Mouse (Mus musculus): ENCODE measurements at regions not wholly inside any gene's neighbourhood (a gene's known extent, or its start where the extent isn't known, plus 50 kb on each side); places are given as distances from the start of the nearest gene placed in this dataset.
A peak's percentile ranks its signal among the peaks of the same experiment; 100 is the strongest.

GRCm38 (mm10) chr7:39659597-39659996, 142.0 kb downstream of the Zfp619 start:
- intact Hi-C loops (cut with DNase I): loop anchor here (10.0 kb wide), 1 partner anchor 1845 kb away; no protein-coding TSS in a partner anchor
- WGBS: 11% methylated on average over 5 of the region's 5 CpGs
- no peak overlapping the region for H3K27ac ChIP-seq
- peaks cover 2% of the 10 kb centered on the region; the same call in 1 of the 2 replicates for H3K4me1 ChIP-seq (ENCODE audit: control insufficient read depth, insufficient read depth, low read length)
- H3K36me3 ChIP-seq (ENCODE audit: control insufficient read depth, insufficient read depth, low read length): no peaks in the 10 kb centered on the region
- no peak overlapping the region for H3K9ac ChIP-seq (ENCODE audit: low read depth, low read length)
- no peaks in the 10 kb centered on the region for H3K79me2 ChIP-seq (replicated peaks; ENCODE audit: control insufficient read depth, insufficient read depth, low read length)
- H3K27me3 ChIP-seq (ENCODE audit: control insufficient read depth, insufficient read depth, low read length): no peaks in the 10 kb centered on the region
- TF ChIP-seq EP300 (IDR thresholded peaks at IDR 0.05; ENCODE audit: insufficient read depth, low read depth, low read length) (no peak), CTCF (IDR thresholded peaks at IDR 0.05) (no peak), POLR2A (IDR thresholded peaks at IDR 0.05; ENCODE audit: insufficient read depth, low read depth, low read length) (no peak)
- no peak overlapping the region for H3K4me3 ChIP-seq
- DNase-seq: peak; percentile 29 to 51

- WGBS: 67% methylated on average over 8 of the region's 8 CpGs
- intact Hi-C loops (cut with DNase I): no loop called here
- no peak for DNase-seq
Observed at GRCm38 (mm10) chr7:39675124-39675846, 157.7 kb downstream of the Zfp619 start.

GRCm38 (mm10) chr7:39675847-39676238, 158.3 kb downstream of the Zfp619 start:
- WGBS: 84% methylated on average over 1 of the region's 1 CpGs

More at GRCm38 (mm10) chr7:39675124-39675846, 157.7 kb downstream of the Zfp619 start:
- Histone ChIP-seq H3K4me1 (ENCODE audit: control insufficient read depth, insufficient read depth, low read length) (no peaks in the 10 kb centered on the region), H3K9ac (ENCODE audit: low read depth, low read length) (no peak overlapping the region), H3K27ac (no peak overlapping the region), H3K27me3 (ENCODE audit: control insufficient read depth, insufficient read depth, low read length) (no peaks in the 10 kb centered on the region), H3K4me3 (no peak overlapping the region), H3K36me3 (ENCODE audit: control insufficient read depth, insufficient read depth, low read length) (no peaks in the 10 kb centered on the region), H3K79me2 (replicated peaks; ENCODE audit: control insufficient read depth, insufficient read depth, low read length) (no peaks in the 10 kb centered on the region)
- TF ChIP-seq POLR2A (IDR thresholded peaks at IDR 0.05; ENCODE audit: insufficient read depth, low read depth, low read length): no peak
- no peak for TF ChIP-seq EP300 (IDR thresholded peaks at IDR 0.05; ENCODE audit: insufficient read depth, low read depth, low read length)
- no peak for TF ChIP-seq CTCF (IDR thresholded peaks at IDR 0.05)

GRCm38 (mm10) chr7:39680411-39680810, 162.8 kb downstream of the Zfp619 start:
- Histone ChIP-seq H3K4me3 (no peak overlapping the region), H3K9ac (ENCODE audit: low read depth, low read length) (no peak overlapping the region), H3K79me2 (replicated peaks; ENCODE audit: control insufficient read depth, insufficient read depth, low read length) (no peaks in the 10 kb centered on the region), H3K27me3 (ENCODE audit: control insufficient read depth, insufficient read depth, low read length) (no peaks in the 10 kb centered on the region), H3K27ac (peak overlapping the region; percentile 55; the same call in 1 of the 2 replicates), H3K4me1 (ENCODE audit: control insufficient read depth, insufficient read depth, low read length) (no peaks in the 10 kb centered on the region), H3K36me3 (ENCODE audit: control insufficient read depth, insufficient read depth, low read length) (no peaks in the 10 kb centered on the region)
- 28% methylated on average over 2 of the region's 2 CpGs for WGBS
- peak; percentile 32 to 40 for DNase-seq
- TF ChIP-seq CTCF (IDR thresholded peaks at IDR 0.05) (no peak), POLR2A (IDR thresholded peaks at IDR 0.05; ENCODE audit: insufficient read depth, low read depth, low read length) (no peak), EP300 (IDR thresholded peaks at IDR 0.05; ENCODE audit: insufficient read depth, low read depth, low read length) (no peak)
- intact Hi-C loops (cut with DNase I): no loop called here

More at GRCm38 (mm10) chr7:39675847-39676238, 158.3 kb downstream of the Zfp619 start:
- TF ChIP-seq EP300 (IDR thresholded peaks at IDR 0.05; ENCODE audit: insufficient read depth, low read depth, low read length) (no peak), POLR2A (IDR thresholded peaks at IDR 0.05; ENCODE audit: insufficient read depth, low read depth, low read length) (no peak), CTCF (IDR thresholded peaks at IDR 0.05) (no peak)
- DNase-seq: no peak
- Histone ChIP-seq H3K4me3 (no peak overlapping the region), H3K4me1 (ENCODE audit: control insufficient read depth, insufficient read depth, low read length) (no peaks in the 10 kb centered on the region), H3K27ac (no peak overlapping the region), H3K79me2 (replicated peaks; ENCODE audit: control insufficient read depth, insufficient read depth, low read length) (no peaks in the 10 kb centered on the region), H3K27me3 (ENCODE audit: control insufficient read depth, insufficient read depth, low read length) (no peaks in the 10 kb centered on the region), H3K9ac (ENCODE audit: low read depth, low read length) (no peak overlapping the region), H3K36me3 (ENCODE audit: control insufficient read depth, insufficient read depth, low read length) (no peaks in the 10 kb centered on the region)
- intact Hi-C loops (cut with DNase I): no loop called here

GRCm38 (mm10) chr7:39696589-39696988, 179.0 kb downstream of the Zfp619 start:
- WGBS: 61% methylated on average over 2 of the region's 2 CpGs
- Histone ChIP-seq H3K79me2 (replicated peaks; ENCODE audit: control insufficient read depth, insufficient read depth, low read length) (no peaks in the 10 kb centered on the region), H3K9ac (ENCODE audit: low read depth, low read length) (no peak overlapping the region), H3K4me1 (ENCODE audit: control insufficient read depth, insufficient read depth, low read length) (no peaks in the 10 kb centered on the region), H3K27ac (no peak overlapping the region), H3K4me3 (no peak overlapping the region), H3K36me3 (ENCODE audit: control insufficient read depth, insufficient read depth, low read length) (no peaks in the 10 kb centered on the region), H3K27me3 (ENCODE audit: control insufficient read depth, insufficient read depth, low read length) (no peaks in the 10 kb centered on the region)
- TF ChIP-seq EP300 (IDR thresholded peaks at IDR 0.05; ENCODE audit: insufficient read depth, low read depth, low read length) (no peak), POLR2A (IDR thresholded peaks at IDR 0.05; ENCODE audit: insufficient read depth, low read depth, low read length) (no peak), CTCF (IDR thresholded peaks at IDR 0.05) (no peak)
- intact Hi-C loops (cut with DNase I): no loop called here
- DNase-seq: no peak

GRCm38 (mm10) chr7:39701506-39701905, 183.9 kb downstream of the Zfp619 start:
- 56% methylated on average over 2 of the region's 2 CpGs for WGBS
- Histone ChIP-seq H3K4me3 (no peak overlapping the region), H3K27ac (no peak overlapping the region), H3K79me2 (replicated peaks; ENCODE audit: control insufficient read depth, insufficient read depth, low read length) (no peaks in the 10 kb centered on the region), H3K27me3 (ENCODE audit: control insufficient read depth, insufficient read depth, low read length) (no peaks in the 10 kb centered on the region), H3K4me1 (ENCODE audit: control insufficient read depth, insufficient read depth, low read length) (no peaks in the 10 kb centered on the region), H3K9ac (ENCODE audit: low read depth, low read length) (no peak overlapping the region), H3K36me3 (ENCODE audit: control insufficient read depth, insufficient read depth, low read length) (no peaks in the 10 kb centered on the region)
- TF ChIP-seq CTCF (IDR thresholded peaks at IDR 0.05) (no peak), POLR2A (IDR thresholded peaks at IDR 0.05; ENCODE audit: insufficient read depth, low read depth, low read length) (no peak), EP300 (IDR thresholded peaks at IDR 0.05; ENCODE audit: insufficient read depth, low read depth, low read length) (no peak)
- intact Hi-C loops (cut with DNase I): no loop called here
- no peak for DNase-seq

Data from heart, adult 2 months (tissue).